Mouse (Mus musculus) spleen, adult 18-20 months (tissue): ENCODE data around the gene Fkbp5.
"Not testable (repeated sequence)": the region's sequence is repeated elsewhere in the genome, so short reads cannot be mapped to it uniquely, and the experiment has no call there.

Experiments used
- DNase-seq, 2 experiments: peaks; one replicate each; pipeline ENCODE4 v3.0.0; 2022; ENCODE audit warnings: mixed read lengths in 2 of 2

Fkbp5 gene

GRCm38 (mm10) chr17:28517441-28517955, at the start of gene Fkbp5:
Gene Fkbp5 (minus strand): TSS chr17:28517527.
- peak in 1 of 2 experiments; percentile 50 for DNase-seq

DNA sequence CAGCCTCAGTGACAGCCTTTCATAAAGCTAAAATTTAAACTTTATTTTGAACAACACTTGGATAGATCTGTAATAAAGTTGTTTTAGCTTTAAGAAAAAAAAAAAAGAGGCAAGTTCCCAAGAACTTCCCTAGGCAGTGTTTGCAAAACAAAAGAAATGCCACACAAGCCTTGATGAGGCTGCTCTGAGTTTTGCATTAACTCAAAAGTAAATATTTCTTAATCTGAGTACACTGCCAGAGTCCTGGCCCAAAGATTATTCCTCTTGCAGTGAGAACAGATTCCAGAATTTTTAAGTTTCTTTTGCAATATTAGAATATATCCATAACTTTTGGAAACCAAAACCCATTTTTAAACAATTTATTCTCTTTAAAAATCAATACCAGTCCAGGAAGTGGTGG, 47.9 kb upstream of the Fkbp5 start:
- DNase-seq: no peak

DNA sequence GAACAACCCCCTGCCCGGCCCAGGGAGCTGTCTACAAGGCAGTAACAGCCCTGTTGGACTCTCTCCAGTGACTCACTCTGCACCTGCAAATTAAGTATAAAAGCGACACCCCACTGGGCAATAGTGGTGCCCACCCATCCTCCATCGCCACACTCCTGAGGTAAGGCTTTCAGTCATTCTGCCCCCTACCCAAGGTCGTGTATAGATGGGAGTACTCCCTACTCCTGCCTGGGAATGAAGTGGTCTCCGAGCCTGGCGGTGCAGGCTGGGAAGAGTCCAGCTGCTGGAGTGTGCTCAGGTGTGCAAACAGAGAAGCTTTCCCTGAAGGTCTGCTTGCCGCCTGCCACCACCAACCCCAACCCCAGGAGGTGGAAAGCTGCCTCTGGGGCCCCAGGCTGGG, 44.3 kb upstream of the Fkbp5 start:
- DNase-seq: no peak

- no peak for DNase-seq
Measured at GRCm38 (mm10) chr17:28560598-28560997, 43.3 kb upstream of the Fkbp5 start, which contains the start of gene Clps. Gene Clps (minus strand): TSS chr17:28560766.

GRCm38 (mm10) chr17:28557772-28558171, 40.4 kb upstream of the Fkbp5 start:
- no peak for DNase-seq

GRCm38 (mm10) chr17:28556635-28557396, 39.5 kb upstream of the Fkbp5 start:
- no peak for DNase-seq

DNA sequence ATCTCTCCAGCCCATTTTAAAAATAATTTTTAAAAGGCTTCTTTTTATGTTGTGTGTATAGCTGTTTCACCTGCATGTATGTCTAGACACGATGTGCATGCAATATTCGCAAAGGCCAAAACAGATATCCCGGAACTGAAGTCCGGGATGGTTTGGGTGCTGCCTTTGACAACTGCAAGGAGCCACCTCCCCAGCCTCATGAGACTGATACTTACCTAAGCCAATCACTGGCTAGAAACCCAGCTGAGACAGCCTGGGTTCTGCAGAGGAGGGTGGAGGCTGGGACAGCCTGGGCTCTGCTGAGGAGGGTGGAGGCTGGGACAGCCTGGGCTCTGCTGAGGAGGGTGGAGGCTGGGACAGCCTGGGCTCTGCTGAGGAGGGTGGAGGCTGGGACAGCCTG, 36.7 kb upstream of the Fkbp5 start:
- not testable (repeated sequence) for DNase-seq

- peak; percentile 32 to 71 for DNase-seq
Measured at GRCm38 (mm10) chr17:28553040-28553793, 35.9 kb upstream of the Fkbp5 start.

- no peak for DNase-seq
Measured at GRCm38 (mm10) chr17:28549111-28549510, 31.8 kb upstream of the Fkbp5 start, which contains the start of gene Clpsl2. Gene Clpsl2 (plus strand): TSS chr17:28549411.

DNA sequence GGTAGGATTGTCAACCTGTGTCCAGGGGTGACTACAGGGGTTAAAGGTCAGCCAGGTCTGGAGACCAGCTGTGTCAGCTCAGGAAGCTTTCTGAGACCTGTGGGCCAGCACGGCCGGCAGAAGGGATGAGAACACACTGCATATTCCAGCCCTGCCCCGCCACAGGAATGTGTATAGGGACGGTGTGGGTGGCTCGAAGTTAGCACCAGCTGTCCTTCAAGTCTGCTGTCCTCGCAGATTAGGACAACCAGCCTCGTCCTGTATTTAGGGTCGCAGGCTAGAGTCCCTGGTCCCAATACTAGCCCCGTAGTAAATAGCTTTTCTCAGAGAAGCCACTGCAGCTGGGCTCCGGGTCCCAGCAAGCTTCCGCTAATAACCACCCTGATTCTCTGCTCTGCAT, 31.2 kb upstream of the Fkbp5 start:
- DNase-seq: no peak

- peak in 1 of 2 experiments; percentile 25 for DNase-seq
Measured at GRCm38 (mm10) chr17:28546925-28547324, 29.6 kb upstream of the Fkbp5 start.

GRCm38 (mm10) chr17:28537881-28538280, 20.6 kb upstream of the Fkbp5 start:
- DNase-seq: no peak

- no peak for DNase-seq
Measured at GRCm38 (mm10) chr17:28533327-28533726, 16.0 kb upstream of the Fkbp5 start.

DNA sequence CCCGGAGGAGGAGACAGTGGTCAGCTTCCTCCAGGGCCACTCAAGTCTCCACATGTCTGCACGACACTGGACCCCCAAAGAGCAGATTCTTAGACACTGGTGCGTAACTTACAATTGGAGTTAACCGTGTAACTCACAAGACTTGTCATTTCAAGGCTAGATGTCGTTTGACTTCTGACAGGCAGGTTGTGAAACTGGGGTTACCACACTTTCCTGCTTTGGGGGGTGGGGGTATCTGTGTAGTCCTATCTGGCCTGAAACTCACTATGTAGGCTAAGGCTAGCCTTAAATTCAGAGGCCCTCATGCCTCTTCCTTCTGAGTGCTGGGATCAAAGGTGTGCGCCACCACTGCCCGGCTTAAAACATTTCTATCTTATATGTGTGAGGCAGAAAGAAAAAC, 15.2 kb upstream of the Fkbp5 start:
- DNase-seq: no peak

DNA sequence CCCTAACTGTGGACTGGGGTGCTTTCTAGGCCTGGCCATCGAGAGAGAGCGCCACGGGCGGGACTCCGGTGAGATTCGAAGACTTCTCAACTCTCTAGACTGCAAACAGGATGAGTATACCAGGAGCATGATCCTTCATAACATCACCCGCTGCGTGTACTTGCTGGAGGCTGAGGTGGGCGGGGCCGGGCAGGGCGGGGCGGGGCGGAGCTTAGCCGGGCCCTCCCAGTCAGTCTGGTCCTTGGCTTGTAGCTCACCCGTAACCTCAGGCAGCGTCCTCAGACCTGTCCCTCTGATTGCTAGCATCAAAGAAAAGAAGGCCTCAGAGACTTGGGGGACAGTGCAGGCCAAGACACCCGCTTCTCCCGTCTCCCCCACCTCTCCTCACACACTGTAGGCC, 14.6 kb upstream of the Fkbp5 start:
- DNase-seq: no peak

GRCm38 (mm10) chr17:28530506-28530905, 13.2 kb upstream of the Fkbp5 start, which contains the start of gene Armc12:
Gene Armc12 (plus strand): TSS chr17:28530806.
- DNase-seq: no peak

DNA sequence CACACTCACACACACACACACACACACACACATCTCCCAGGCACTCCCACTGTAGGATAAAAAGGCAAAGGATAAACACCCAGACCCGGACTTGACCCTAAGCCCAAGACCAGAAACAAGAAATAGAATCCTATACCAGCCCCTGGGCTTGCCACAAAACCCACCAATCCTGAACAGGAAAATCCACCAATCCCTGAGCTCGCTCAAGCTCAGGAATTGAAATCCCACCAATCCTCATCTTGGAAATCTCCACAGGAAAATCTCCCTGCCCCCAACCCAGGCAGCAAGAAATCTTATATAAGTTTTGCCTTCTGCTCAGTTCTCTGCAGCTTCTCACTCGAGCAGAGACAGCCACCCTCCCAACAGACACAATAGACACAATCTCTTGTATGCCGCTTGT, 11.8 kb upstream of the Fkbp5 start:
- DNase-seq: no peak

DNA sequence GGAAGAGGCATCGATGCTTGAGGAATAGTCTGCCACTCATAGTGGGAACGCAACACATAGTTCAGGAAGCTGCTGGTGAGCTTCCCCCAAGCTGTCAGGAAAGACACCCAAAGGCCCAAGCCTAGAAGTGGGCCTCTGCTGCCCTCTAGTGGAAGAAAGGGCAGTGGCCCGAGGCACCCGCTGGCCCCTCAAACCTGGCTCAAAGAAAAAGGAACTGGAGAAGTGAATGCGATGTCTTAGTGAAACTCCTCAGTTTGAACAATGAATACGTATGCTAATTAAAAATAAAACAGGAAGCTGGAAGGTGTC, 10.7 kb upstream of the Fkbp5 start:
- peak; percentile 82 to 89 for DNase-seq

DNA sequence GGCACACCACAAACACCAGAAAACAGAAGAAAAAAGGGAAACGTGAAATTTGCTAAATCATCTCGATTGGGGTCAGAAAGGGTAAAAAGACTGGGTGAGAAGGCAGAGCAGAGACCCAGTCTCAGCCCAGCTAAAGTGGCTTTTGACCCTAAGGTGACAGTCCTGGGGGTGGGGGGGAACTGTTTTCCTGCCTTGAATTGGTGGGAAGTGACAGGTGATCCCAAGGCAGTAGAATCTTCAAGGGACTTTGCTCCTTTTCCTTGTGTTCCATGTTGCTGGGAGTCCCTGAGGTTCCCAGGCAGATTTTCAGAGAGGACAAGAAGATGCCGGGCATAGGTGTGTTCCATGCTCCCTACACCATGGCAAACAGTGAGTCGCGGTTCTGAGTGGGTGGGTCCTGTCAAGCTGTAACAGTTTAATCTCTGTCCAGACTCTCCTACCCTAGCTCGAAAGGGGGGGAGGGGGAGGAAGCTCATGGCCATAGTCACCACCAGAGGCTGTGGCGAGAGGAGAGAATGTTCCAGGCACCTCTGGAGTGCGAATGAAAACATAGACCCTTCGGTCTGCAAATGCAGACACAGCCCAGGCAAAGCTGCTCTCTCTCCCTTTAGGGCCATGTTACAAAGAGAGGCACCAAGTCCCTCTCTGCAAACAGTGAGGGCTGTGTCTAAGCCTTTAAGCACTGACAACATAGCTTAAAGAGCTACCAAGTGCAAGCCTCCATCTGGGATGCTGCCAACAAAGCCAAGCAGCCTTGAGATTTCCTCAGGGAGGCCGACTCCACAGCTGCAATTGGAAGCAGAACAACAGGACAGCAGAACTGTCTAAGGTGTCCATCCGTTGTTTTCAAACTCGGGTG, 10.1 kb upstream of the Fkbp5 start:
- no peak for DNase-seq

DNA sequence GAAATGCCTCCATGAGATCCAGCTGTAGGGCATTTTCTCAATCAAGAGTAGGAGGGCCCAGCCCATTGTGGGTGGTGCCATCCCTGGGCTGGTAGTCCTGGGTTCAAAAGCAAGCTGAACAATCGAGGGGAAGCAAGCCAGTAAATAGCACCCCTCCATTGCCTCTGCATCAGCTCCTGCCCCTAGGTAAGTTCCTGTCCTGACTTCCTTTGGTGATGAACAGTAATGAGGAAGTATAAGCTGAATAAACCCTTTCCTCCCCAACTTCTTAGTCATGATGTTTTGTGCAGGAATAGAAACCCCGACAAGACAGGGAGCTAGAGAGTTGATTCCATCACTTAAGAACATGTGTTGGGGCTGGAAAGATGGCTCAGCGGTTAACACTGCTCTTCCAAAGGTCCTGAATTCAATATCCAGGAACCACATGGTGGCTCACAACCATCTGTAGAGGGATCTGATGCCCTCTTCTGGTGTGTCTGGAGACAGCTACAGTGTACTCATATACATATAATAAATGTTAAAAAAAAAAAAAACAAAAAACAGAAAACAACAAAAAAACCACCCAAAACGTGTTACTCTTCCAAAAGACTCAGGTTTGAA, 7.6 kb upstream of the Fkbp5 start:
- DNase-seq: peak in 1 of 2 experiments; percentile 40

GRCm38 (mm10) chr17:28524009-28524695, 6.8 kb upstream of the Fkbp5 start:
- DNase-seq: peak; percentile 53 to 62
